Mouse (Mus musculus) limb, embryonic 12.5 days (tissue): Measurements from ENCODE around the gene Ccdc12. TPM values are rescaled to one million over a fixed set of nuclear protein-coding genes. Genes with fewer than 3 reads are reported as not detected.

ENCODE experiments used
- ATAC-seq: fragments of 200-750 bp; cut with Nextera tagmentation; 2 replicates; pipeline ENCODE4 v1.8.0; 2017; ENCODE audit warnings: low read depth, moderate TSS enrichment; ENCODE audit not compliant: insufficient number of reproducible peaks, insufficient read depth, low FRiP score, low TSS enrichment
- H3K27ac ChIP-seq: fragments of 300-500 bp; sonication (generic); 2 replicates; pipeline ENCODE4 v1.5.1; 2016; ENCODE audit warnings: mild to moderate bottlenecking, moderate library complexity
- H3K27me3 ChIP-seq: fragments of 300-500 bp; sonication (generic); 2 replicates; pipeline ENCODE4 v1.6.1; 2016; ENCODE audit warnings: mild to moderate bottlenecking, moderate library complexity
- H3K36me3 ChIP-seq: fragments of 300-500 bp; sonication (generic); 2 replicates; pipeline ENCODE4 v1.6.1; 2016; ENCODE audit warnings: mild to moderate bottlenecking, moderate library complexity
- H3K4me1 ChIP-seq: fragments of 300-500 bp; sonication (generic); replicated peaks from 2 replicates; pipeline ENCODE4 v1.6.1; 2016
- H3K4me2 ChIP-seq: fragments of 300-500 bp; sonication (generic); 2 replicates; pipeline ENCODE4 v1.6.1; 2016; ENCODE audit warnings: mild to moderate bottlenecking, moderate library complexity
- H3K4me3 ChIP-seq: fragments of 300-500 bp; sonication (generic); replicated peaks from 2 replicates; pipeline ENCODE4 v1.5.1; 2016; ENCODE audit warnings: mild to moderate bottlenecking
- H3K9ac ChIP-seq: fragments of 300-500 bp; sonication (generic); replicated peaks from 2 replicates; pipeline ENCODE4 v1.6.1; 2016; ENCODE audit warnings: mild to moderate bottlenecking, moderate library complexity
- H3K9me3 ChIP-seq: fragments of 300-500 bp; sonication (generic); 2 replicates; pipeline ENCODE4 v1.6.1; 2016; ENCODE audit warnings: mild to moderate bottlenecking, moderate library complexity
- WGBS: fragments of 180-500 bp; shearing (Covaris S2); methylation state at CpG from one replicate; pipeline ENCODE4 v1.1.7; 2016; 5-methylcytosine and 5-hydroxymethylcytosine counted together
- polyA plus RNA-seq: library from polyadenylated mRNA; unstranded; fragments of >200 nt; fragmentation: Nextera tagmentation; extraction: Ambion mirVana; gene quantifications from 2 replicates; pipeline ENCODE4 v1.2.1, GENCODE M21; 2016

Gene Ccdc12
- polyA plus RNA-seq, 1 experiment from 2014 or later: 133 TPM

DNA sequence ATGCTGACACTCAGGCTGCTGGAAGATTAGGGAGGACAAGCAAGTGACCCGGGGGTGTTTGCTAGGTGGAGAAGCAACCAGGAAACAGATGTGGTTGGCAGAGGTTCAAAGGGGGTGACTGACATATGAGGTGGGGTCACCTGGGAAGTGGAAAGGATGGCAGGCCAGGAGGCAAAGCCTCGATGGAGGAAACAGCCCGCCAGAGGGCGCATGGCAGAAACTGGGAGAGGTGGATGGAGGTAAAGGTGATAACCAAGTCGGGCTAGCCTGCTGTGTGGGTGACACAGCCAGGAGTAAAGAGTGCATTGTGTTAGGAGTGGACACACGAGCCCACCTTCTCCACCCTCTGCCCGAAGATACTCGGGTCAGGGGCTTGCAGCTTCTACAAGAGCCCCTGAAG is 73.5 kb downstream of the Ccdc12 start:
- Histone ChIP-seq H3K4me2 (no peak overlapping the region), H3K9me3 (no peaks in the 10 kb centered on the region), H3K27me3 (peaks cover 74% of the 10 kb centered on the region), H3K4me3 (no peak overlapping the region), H3K27ac (no peak overlapping the region), H3K9ac (no peak overlapping the region), H3K4me1 (peaks cover 66% of the 10 kb centered on the region), H3K36me3 (peaks cover 52% of the 10 kb centered on the region)
- 20% methylated on average over 8 of the region's 8 CpGs for WGBS
- no peak for ATAC-seq

- Histone ChIP-seq H3K4me3 (peak overlapping the region; percentile 37; the same call in 1 of the 2 replicates), H3K36me3 (peaks cover 37% of the 10 kb centered on the region), H3K27ac (no peak overlapping the region), H3K4me2 (peak overlapping the region; percentile 69), H3K4me1 (peaks cover 59% of the 10 kb centered on the region), H3K9ac (no peak overlapping the region), H3K27me3 (peaks cover 72% of the 10 kb centered on the region), H3K9me3 (no peaks in the 10 kb centered on the region)
- no peak for ATAC-seq
- 47% methylated on average over 4 of the region's 4 CpGs for WGBS
These were observed 75.6 kb downstream of the Ccdc12 start for GRCm38 (mm10) chr9:110731859-110732258.

- H3K4me3 ChIP-seq: peak overlapping the region; percentile 37
- peak overlapping the region; percentile 69 for H3K4me2 ChIP-seq
- H3K4me1 ChIP-seq: peaks cover 59% of the 10 kb centered on the region
- WGBS: under 1% methylated on average over 26 of the region's 26 CpGs
- peaks cover 64% of the 10 kb centered on the region for H3K27me3 ChIP-seq
- peak overlapping the region; percentile 84 for H3K27ac ChIP-seq
- ATAC-seq: peak; percentile 86
- H3K9me3 ChIP-seq: no peaks in the 10 kb centered on the region
- H3K9ac ChIP-seq: peak overlapping the region; percentile 48; the same call in 1 of the 2 replicates
- peaks cover 29% of the 10 kb centered on the region for H3K36me3 ChIP-seq
These were observed 76.3 kb downstream of the Ccdc12 start for GRCm38 (mm10) chr9:110732623-110733022.

GRCm38 (mm10) chr9:110733102-110733501 is 76.8 kb downstream of the Ccdc12 start:
- H3K36me3 ChIP-seq: peaks cover 25% of the 10 kb centered on the region
- peak overlapping the region; percentile 37 for H3K4me3 ChIP-seq
- H3K27me3 ChIP-seq: peaks cover 59% of the 10 kb centered on the region
- H3K4me2 ChIP-seq: peak overlapping the region; percentile 69
- no peak for ATAC-seq
- no peaks in the 10 kb centered on the region for H3K9me3 ChIP-seq
- H3K27ac ChIP-seq: peak overlapping the region; percentile 84
- H3K4me1 ChIP-seq: peaks cover 59% of the 10 kb centered on the region
- 9% methylated on average over 8 of the region's 8 CpGs for WGBS
- peak overlapping the region; percentile 48; the same call in 1 of the 2 replicates for H3K9ac ChIP-seq

- ATAC-seq: no peak
- Histone ChIP-seq H3K4me1 (peaks cover 59% of the 10 kb centered on the region), H3K4me2 (no peak overlapping the region), H3K4me3 (no peak overlapping the region), H3K27ac (no peak overlapping the region), H3K27me3 (peaks cover 49% of the 10 kb centered on the region), H3K36me3 (peaks cover 24% of the 10 kb centered on the region), H3K9me3 (no peaks in the 10 kb centered on the region), H3K9ac (no peak overlapping the region)
- WGBS: 79% methylated on average over 7 of the region's 7 CpGs
These were observed 77.9 kb downstream of the Ccdc12 start for GRCm38 (mm10) chr9:110734154-110734553.

- Histone ChIP-seq H3K4me3 (no peak overlapping the region), H3K4me2 (peak overlapping the region; percentile 15), H3K9ac (no peak overlapping the region), H3K27ac (peak overlapping the region; percentile 45; the same call in 1 of the 2 replicates), H3K9me3 (no peaks in the 10 kb centered on the region), H3K4me1 (peaks cover 72% of the 10 kb centered on the region), H3K27me3 (peaks cover 55% of the 10 kb centered on the region), H3K36me3 (peaks cover 17% of the 10 kb centered on the region)
- no peak for ATAC-seq
- WGBS: 31% methylated on average over 9 of the region's 9 CpGs
These were observed 80.1 kb downstream of the Ccdc12 start for GRCm38 (mm10) chr9:110736362-110736761.

GRCm38 (mm10) chr9:110738054-110738453 is 81.8 kb downstream of the Ccdc12 start:
- no peak for ATAC-seq
- H3K9ac ChIP-seq: no peak overlapping the region
- H3K4me1 ChIP-seq: peaks cover 61% of the 10 kb centered on the region
- H3K9me3 ChIP-seq: no peaks in the 10 kb centered on the region
- 23% methylated on average over 1 of the region's 1 CpGs for WGBS
- no peak overlapping the region for H3K4me3 ChIP-seq
- H3K36me3 ChIP-seq: peaks cover 17% of the 10 kb centered on the region
- H3K27ac ChIP-seq: no peak overlapping the region
- peaks cover 57% of the 10 kb centered on the region for H3K27me3 ChIP-seq
- H3K4me2 ChIP-seq: no peak overlapping the region

DNA sequence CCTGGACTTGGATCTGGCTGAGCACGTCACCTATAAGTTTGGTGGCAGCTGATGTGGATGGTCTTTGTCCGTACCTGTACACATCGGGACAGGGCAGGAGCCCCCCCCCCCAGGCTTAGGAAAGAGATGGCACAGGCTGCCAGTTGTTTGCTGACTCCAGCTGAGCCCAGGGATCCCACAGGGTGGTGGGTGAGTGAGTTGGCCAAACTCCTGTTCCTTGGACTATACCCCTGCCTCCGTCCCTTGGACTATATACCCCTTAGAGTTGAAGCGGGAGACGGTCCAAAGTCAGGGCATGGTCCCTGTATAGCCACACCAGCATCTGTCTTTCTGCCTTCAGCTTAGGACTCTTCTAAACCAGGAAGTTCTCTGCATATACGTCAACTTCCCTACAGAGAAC is 83.7 kb downstream of the Ccdc12 start:
- Histone ChIP-seq H3K4me3 (0 out of 2 replicates have a peak overlapping the region, but pooled peaks have one; percentile 82), H3K27me3 (peaks cover 55% of the 10 kb centered on the region), H3K9ac (no peak overlapping the region)

GRCm38 (mm10) chr9:110741711-110742294 is 85.5 kb downstream of the Ccdc12 start, which contains the start of gene Myl3:
Gene Myl3 (plus strand): TSS chr9:110741861.
- H3K4me3 ChIP-seq: peak within 1 kb of the TSS; percentile 82
- peak within 1 kb of the TSS; percentile 78 for H3K4me2 ChIP-seq
- peaks cover 60% of the 10 kb centered on the region for H3K4me1 ChIP-seq
- H3K9me3 ChIP-seq: no peaks in the 10 kb centered on the region
- H3K9ac ChIP-seq: peak within 1 kb of the TSS; percentile 94
- no peak; the same call in 1 of the 2 replicates for ATAC-seq
- peak within 1 kb of the TSS; percentile 95 for H3K27ac ChIP-seq
- H3K36me3 ChIP-seq: peaks cover 13% of the 10 kb centered on the region
- WGBS: under 1% methylated on average over 17 of the region's 17 CpGs
- H3K27me3 ChIP-seq: peaks cover 47% of the 10 kb centered on the region

More for the DNA sequence above, 83.7 kb downstream of the Ccdc12 start:
- H3K4me1 ChIP-seq: peaks cover 54% of the 10 kb centered on the region
- no peaks in the 10 kb centered on the region for H3K9me3 ChIP-seq
- H3K36me3 ChIP-seq: peaks cover 17% of the 10 kb centered on the region
- no peak for ATAC-seq
- H3K4me2 ChIP-seq: peak overlapping the region; percentile 78; the same call in 1 of the 2 replicates
- no peak overlapping the region for H3K27ac ChIP-seq
- 92% methylated on average over 7 of the region's 7 CpGs for WGBS

DNA sequence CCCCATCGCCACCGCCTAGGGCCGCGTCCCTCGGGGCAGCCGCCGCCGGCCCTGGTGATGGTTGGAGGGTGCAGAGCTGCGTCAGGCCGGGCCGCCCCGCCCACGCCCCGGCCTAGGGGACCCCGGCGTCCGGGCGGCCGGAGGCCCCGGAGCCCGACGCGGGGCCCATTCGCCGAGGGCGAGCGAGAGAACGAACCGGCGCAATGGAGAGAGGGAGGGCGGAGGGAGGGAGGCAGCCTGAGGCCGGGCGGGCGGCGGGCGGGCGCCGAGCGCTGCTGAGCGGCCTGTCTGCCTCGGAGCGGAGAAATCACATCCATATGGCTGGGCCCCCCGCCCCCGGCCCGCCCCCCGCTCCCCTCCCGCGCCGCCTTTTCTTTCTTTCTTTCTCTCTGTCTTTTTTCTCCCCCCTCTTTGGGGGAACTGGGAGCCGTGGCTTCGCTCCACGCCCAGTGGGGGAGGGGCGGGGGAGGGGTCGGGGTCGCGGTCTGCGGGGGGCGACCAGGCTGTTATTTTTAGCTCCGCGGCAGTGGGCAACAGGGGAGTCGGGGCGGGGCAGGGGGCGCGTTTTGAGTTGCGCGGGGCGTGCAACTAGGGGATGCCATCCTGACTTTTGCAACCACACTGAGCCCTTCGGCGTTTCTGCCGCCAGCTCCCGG is 86.1 kb downstream of the Ccdc12 start:
- Histone ChIP-seq H3K27me3 (peaks cover 47% of the 10 kb centered on the region), H3K36me3 (peaks cover 13% of the 10 kb centered on the region), H3K27ac (peak overlapping the region; percentile 95), H3K4me2 (peak overlapping the region; percentile 78), H3K9me3 (no peaks in the 10 kb centered on the region), H3K4me1 (peaks cover 60% of the 10 kb centered on the region), H3K9ac (peak overlapping the region; percentile 94), H3K4me3 (peak overlapping the region; percentile 82)
- WGBS: under 1% methylated on average over 54 of the region's 71 CpGs
- peak; percentile 53 for ATAC-seq

- WGBS: 1% methylated on average over 49 of the region's 49 CpGs
- ATAC-seq: peak; percentile 2; the same call in 1 of the 2 replicates
- peak overlapping the region; percentile 82 for H3K4me3 ChIP-seq
- H3K36me3 ChIP-seq: peaks cover 13% of the 10 kb centered on the region
- peaks cover 51% of the 10 kb centered on the region for H3K27me3 ChIP-seq
- H3K4me2 ChIP-seq: peak overlapping the region; percentile 78
- peaks cover 63% of the 10 kb centered on the region for H3K4me1 ChIP-seq
- peak overlapping the region; percentile 94 for H3K9ac ChIP-seq
- peak overlapping the region; percentile 95 for H3K27ac ChIP-seq
- no peaks in the 10 kb centered on the region for H3K9me3 ChIP-seq
These were observed 86.7 kb downstream of the Ccdc12 start for GRCm38 (mm10) chr9:110742951-110743455.
